Mouse (Mus musculus) thymus, adult 2 months (tissue): Measurements from ENCODE around the gene Gpc6. TPM values are rescaled to one million over a fixed set of nuclear protein-coding genes. Genes with fewer than 3 reads are reported as not detected.
A peak's percentile ranks its signal among the peaks of the same experiment; 100 is the strongest.

Experiments
- DNase-seq: peaks from one replicate; pipeline ENCODE4 v3.0.0; 2021
- H3K27ac ChIP-seq: fragments of 200-500 bp; 2 replicates; pipeline ENCODE4 v1.5.1; 2012; ENCODE audit warnings: low read length, control low read depth; ENCODE audit not compliant: control insufficient read depth, insufficient read depth
- H3K27me3 ChIP-seq: fragments of 200-500 bp; 2 replicates; pipeline ENCODE4 v1.6.1; 2012; ENCODE audit warnings: mild to moderate bottlenecking, low read length, moderate library complexity, mixed read lengths; ENCODE audit not compliant: control insufficient read depth, insufficient read depth
- H3K36me3 ChIP-seq: fragments of 200-500 bp; 2 replicates; pipeline ENCODE4 v1.6.1; 2012; ENCODE audit warnings: mild to moderate bottlenecking, low read length, moderate library complexity; ENCODE audit not compliant: control insufficient read depth, insufficient read depth
- H3K4me1 ChIP-seq: fragments of 200-500 bp; replicated peaks from 2 replicates; pipeline ENCODE4 v1.6.1; 2012; ENCODE audit warnings: low read length; ENCODE audit not compliant: control insufficient read depth, insufficient read depth
- H3K4me3 ChIP-seq: fragments of 200-500 bp; 2 replicates; pipeline ENCODE4 v1.5.1; 2012; ENCODE audit warnings: mild to moderate bottlenecking, low read length, control low read depth, moderate library complexity; ENCODE audit not compliant: control insufficient read depth, insufficient read depth
- CTCF ChIP-seq: fragments of 200-500 bp; IDR thresholded peaks from 2 replicates; pipeline ENCODE4 v1.5.1; 2012; ENCODE audit warnings: mild to moderate bottlenecking, control low read depth, low read length, moderate library complexity, borderline replicate concordance; ENCODE audit not compliant: control insufficient read depth, poor library complexity, insufficient read depth; ENCODE audit errors: extremely low read depth
- POLR2A ChIP-seq: fragments of 200-500 bp; IDR thresholded peaks from 2 replicates; pipeline ENCODE4 v1.6.1; 2012; ENCODE audit warnings: mild to moderate bottlenecking, low read length, control low read depth, moderate library complexity; ENCODE audit not compliant: control insufficient read depth, poor library complexity, insufficient read depth; ENCODE audit errors: extremely low read depth
- WGBS: fragments of 180-500 bp; shearing (Covaris S2); methylation state at CpG from one replicate; pipeline ENCODE4 v1.1.7; 2018; 5-methylcytosine and 5-hydroxymethylcytosine counted together
- polyA plus RNA-seq: library from polyadenylated mRNA; depleted of rRNA; stranded (reverse); fragments of >200 nt; gene quantifications from 2 replicates; pipeline ENCODE4 v1.2.3, GENCODE M21; 2012; rRNA removed

Gene Gpc6
- 1.5 and 1.8 TPM in 2 replicates for polyA plus RNA-seq

- Histone ChIP-seq H3K36me3 (no peaks in the 10 kb centered on the region), H3K4me1 (no peaks in the 10 kb centered on the region; the same call in 1 of the 2 replicates), H3K4me3 (peak within 1 kb of the TSS; percentile 21; the same call in 1 of the 2 replicates), H3K27me3 (peaks cover 5% of the 10 kb centered on the region; the same call in 1 of the 2 replicates), H3K27ac (no peak within 1 kb of the TSS)
- TF ChIP-seq POLR2A = no peak
- no peak for TF ChIP-seq CTCF
- 4% methylated on average over 38 of the region's 38 CpGs for WGBS
- DNase-seq = no peak
Observed at GRCm38 (mm10) chr14:116924876-116925601, at the start of gene Gpc6. Gene Gpc6 (plus strand): TSS chr14:116925315.

- Histone ChIP-seq H3K4me3 (no peak overlapping the region), H3K27ac (no peak overlapping the region), H3K27me3 (no peaks in the 10 kb centered on the region), H3K4me1 (no peaks in the 10 kb centered on the region), H3K36me3 (no peaks in the 10 kb centered on the region)
- DNase-seq = no peak
- TF ChIP-seq CTCF (no peak), POLR2A (no peak)
- 80% methylated on average over 7 of the region's 7 CpGs for WGBS
Observed at GRCm38 (mm10) chr14:116882480-116883044, 42.6 kb upstream of the Gpc6 start.

GRCm38 (mm10) chr14:116894316-116894715, 30.8 kb upstream of the Gpc6 start:
- WGBS = 57% methylated on average over 3 of the region's 3 CpGs
- H3K36me3 ChIP-seq = no peaks in the 10 kb centered on the region
- TF ChIP-seq CTCF (no peak), POLR2A (no peak)
- H3K4me3 ChIP-seq = no peak overlapping the region
- no peak for DNase-seq
- H3K27ac ChIP-seq = no peak overlapping the region
- H3K27me3 ChIP-seq = no peaks in the 10 kb centered on the region
- H3K4me1 ChIP-seq = no peaks in the 10 kb centered on the region

GRCm38 (mm10) chr14:116897971-116898370, 27.1 kb upstream of the Gpc6 start:
- Histone ChIP-seq H3K27ac (no peak overlapping the region), H3K4me1 (no peaks in the 10 kb centered on the region), H3K4me3 (no peak overlapping the region), H3K27me3 (no peaks in the 10 kb centered on the region), H3K36me3 (no peaks in the 10 kb centered on the region)
- TF ChIP-seq POLR2A = no peak
- TF ChIP-seq CTCF = no peak
- 4% methylated on average over 1 of the region's 1 CpGs for WGBS
- DNase-seq = no peak

GRCm38 (mm10) chr14:116911768-116912167, 13.3 kb upstream of the Gpc6 start:
- H3K4me1 ChIP-seq = no peaks in the 10 kb centered on the region
- TF ChIP-seq CTCF = no peak
- no peak for TF ChIP-seq POLR2A
- WGBS = 69% methylated on average over 1 of the region's 1 CpGs

GRCm38 (mm10) chr14:116916874-116917273, 8.2 kb upstream of the Gpc6 start:
- no peaks in the 10 kb centered on the region for H3K36me3 ChIP-seq
- H3K27ac ChIP-seq = no peak overlapping the region
- DNase-seq = no peak
- H3K4me3 ChIP-seq = no peak overlapping the region
- no peaks in the 10 kb centered on the region for H3K4me1 ChIP-seq
- 88% methylated on average over 6 of the region's 6 CpGs for WGBS
- no peaks in the 10 kb centered on the region for H3K27me3 ChIP-seq
- TF ChIP-seq POLR2A (no peak), CTCF (no peak)

More at GRCm38 (mm10) chr14:116911768-116912167, 13.3 kb upstream of the Gpc6 start:
- no peak overlapping the region for H3K27ac ChIP-seq
- no peak overlapping the region for H3K4me3 ChIP-seq
- no peaks in the 10 kb centered on the region for H3K36me3 ChIP-seq
- H3K27me3 ChIP-seq = no peaks in the 10 kb centered on the region
- DNase-seq = no peak
